Mouse (Mus musculus) layer of hippocampus, postnatal 36 days (tissue): ENCODE measurements at regions not wholly inside any gene's neighbourhood (a gene's known extent, or its start where the extent isn't known, plus 50 kb on each side); places are given as distances from the start of the nearest gene placed in this dataset.

Experiments
- DNase-seq, 2 experiments: peaks; one replicate each; pipeline ENCODE4 v3.0.0; 2022

DNA sequence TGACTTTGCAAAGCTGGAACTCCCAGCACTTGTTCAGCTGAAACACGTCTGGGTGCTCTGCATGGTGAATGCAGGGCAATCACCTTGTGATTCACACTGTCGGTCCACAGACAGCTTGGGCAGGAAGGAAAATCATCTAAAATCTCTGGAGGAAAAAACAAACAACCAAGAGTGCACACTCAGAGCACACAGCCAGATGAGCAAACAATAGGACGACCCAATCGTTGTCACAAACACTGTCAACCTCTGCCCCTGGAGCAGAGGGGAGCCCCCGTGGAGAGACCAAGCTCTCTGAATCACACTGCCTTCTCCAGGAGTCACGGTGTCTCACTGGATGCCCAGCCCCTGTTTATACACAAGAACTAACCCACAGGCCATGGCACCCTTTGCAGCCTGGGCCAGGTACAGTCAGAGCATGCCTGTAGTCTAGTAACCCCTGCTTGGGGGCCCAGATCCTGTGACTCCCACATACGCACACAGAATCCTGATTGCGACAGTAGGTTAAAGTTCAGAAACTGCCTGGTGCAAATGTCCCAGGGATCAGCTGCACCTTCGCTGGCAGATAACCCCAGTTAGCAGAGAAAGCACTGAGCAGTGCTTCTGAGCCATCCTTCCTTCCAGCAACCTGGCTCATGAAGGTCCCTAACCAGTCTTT, 63.0 kb upstream of the Rreb1 start:
- DNase-seq = no peak

DNA sequence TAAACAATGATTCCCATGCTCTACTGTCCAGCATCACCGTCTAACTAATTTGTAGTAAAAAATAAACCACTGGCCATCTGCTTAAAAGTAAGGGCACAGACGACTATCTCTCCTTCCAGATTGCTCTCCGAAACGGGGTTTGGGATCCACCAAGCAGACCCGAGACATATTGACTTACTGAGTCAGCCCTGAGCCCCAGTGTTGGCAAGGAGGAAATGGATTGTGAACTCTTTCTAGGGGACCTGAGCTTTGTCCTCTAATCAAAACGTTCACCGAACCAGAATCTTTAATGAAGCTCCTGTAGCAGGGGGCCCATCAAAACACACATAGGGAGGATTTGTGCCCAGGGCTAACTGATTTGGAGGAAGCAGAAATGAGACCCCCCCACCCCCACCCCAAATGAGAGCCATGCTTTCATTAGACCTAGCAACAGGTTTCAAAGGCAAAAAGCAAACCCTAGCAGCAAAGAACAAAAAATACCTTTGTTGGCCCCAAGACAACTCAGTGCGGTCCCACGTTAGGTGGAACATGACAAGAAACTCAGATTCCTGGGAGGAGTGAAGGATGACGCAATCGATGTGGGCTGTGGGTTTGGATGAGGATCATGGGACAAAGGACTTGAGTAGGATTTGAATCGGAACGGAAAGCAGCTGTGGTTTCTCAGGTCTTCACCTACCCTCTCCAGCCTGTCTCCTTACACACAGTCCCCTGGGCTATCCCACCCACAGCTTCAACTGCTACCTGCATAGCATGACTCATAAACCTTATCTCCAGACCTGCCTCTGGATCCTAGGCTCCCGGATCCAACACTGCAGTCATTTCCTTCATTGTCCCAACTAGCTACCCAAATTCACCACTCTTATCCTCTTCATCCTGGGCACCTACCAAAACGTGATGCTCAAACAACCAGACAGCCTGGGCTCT, 62.2 kb upstream of the Rreb1 start:
- no peak for DNase-seq

- no peak for DNase-seq
These were observed 60.4 kb upstream of the Rreb1 start for GRCm38 (mm10) chr13:37717793-37718192.

GRCm38 (mm10) chr13:37718364-37718763, 59.8 kb upstream of the Rreb1 start:
- DNase-seq = no peak
